Mouse (Mus musculus) kidney, postnatal 0 days (tissue): Measurements from ENCODE around the gene Gm28372. TPM values are rescaled to one million over a fixed set of nuclear protein-coding genes. Genes with fewer than 3 reads are reported as not detected.

Experiments
- ATAC-seq: fragments of 200-750 bp; cut with Nextera tagmentation; replicated peaks from 2 replicates; pipeline ENCODE4 v1.8.0; 2017; ENCODE audit warnings: low read depth, moderate number of reproducible peaks, moderate TSS enrichment, moderate library complexity; ENCODE audit not compliant: low FRiP score
- DNase-seq: peaks from one replicate; pipeline ENCODE4 v3.0.0-alpha.2; 2016; ENCODE audit warnings: low spot score
- H3K27ac ChIP-seq: fragments of 300-500 bp; sonication (generic); 2 replicates; pipeline ENCODE4 v1.5.1; 2014; ENCODE audit warnings: mild to moderate bottlenecking
- H3K27me3 ChIP-seq: fragments of 300-500 bp; sonication (generic); 2 replicates; pipeline ENCODE4 v1.6.1; 2014; ENCODE audit warnings: low read length, mixed read lengths; ENCODE audit not compliant: insufficient read depth
- H3K36me3 ChIP-seq: fragments of 300-500 bp; sonication (generic); 2 replicates; pipeline ENCODE4 v1.6.1; 2014; ENCODE audit warnings: low read length, mixed read lengths; ENCODE audit not compliant: insufficient read depth
- H3K4me1 ChIP-seq: fragments of 300-500 bp; sonication (generic); replicated peaks from 2 replicates; pipeline ENCODE4 v1.6.1; 2014; ENCODE audit warnings: antibody characterized with exemption, low read length, mixed read lengths; ENCODE audit not compliant: insufficient read depth
- H3K4me2 ChIP-seq: fragments of 300-500 bp; sonication (generic); 2 replicates; pipeline ENCODE4 v1.6.1; 2014; ENCODE audit warnings: mild to moderate bottlenecking, low read length, moderate library complexity, mixed read lengths
- H3K4me3 ChIP-seq: fragments of 300-500 bp; sonication (generic); replicated peaks from 2 replicates; pipeline ENCODE4 v1.5.1; 2014; ENCODE audit warnings: low read depth, low read length
- H3K9ac ChIP-seq: fragments of 300-500 bp; sonication (generic); 2 replicates; pipeline ENCODE4 v1.6.1; 2014; ENCODE audit warnings: low read depth, low read length
- H3K9me3 ChIP-seq: fragments of 300-500 bp; sonication (generic); replicated peaks from 2 replicates; pipeline ENCODE4 v1.6.1; 2016; ENCODE audit warnings: low read length, inconsistent platforms, mixed read lengths
- CTCF ChIP-seq: IDR thresholded peaks from 2 replicates; pipeline ENCODE4 v1.5.1; 2016; ENCODE audit warnings: antibody characterized with exemption, low read depth, mild to moderate bottlenecking, moderate library complexity
- WGBS: fragments of 180-500 bp; shearing (Covaris S2); extraction: QIAGEN DNeasy Blood & Tissue Kit; methylation state at CpG from one replicate; pipeline ENCODE4 v1.1.7; 2014; 5-methylcytosine and 5-hydroxymethylcytosine counted together
- polyA plus RNA-seq: library from polyadenylated mRNA; unstranded; fragments of >200 nt; fragmentation: Nextera tagmentation; extraction: Ambion mirVana; gene quantifications from 2 replicates; pipeline ENCODE4 v1.2.1, GENCODE M21; 2015

Gene Gm28372
- polyA plus RNA-seq, 1 experiment from 2014 or later: not detected

DNA sequence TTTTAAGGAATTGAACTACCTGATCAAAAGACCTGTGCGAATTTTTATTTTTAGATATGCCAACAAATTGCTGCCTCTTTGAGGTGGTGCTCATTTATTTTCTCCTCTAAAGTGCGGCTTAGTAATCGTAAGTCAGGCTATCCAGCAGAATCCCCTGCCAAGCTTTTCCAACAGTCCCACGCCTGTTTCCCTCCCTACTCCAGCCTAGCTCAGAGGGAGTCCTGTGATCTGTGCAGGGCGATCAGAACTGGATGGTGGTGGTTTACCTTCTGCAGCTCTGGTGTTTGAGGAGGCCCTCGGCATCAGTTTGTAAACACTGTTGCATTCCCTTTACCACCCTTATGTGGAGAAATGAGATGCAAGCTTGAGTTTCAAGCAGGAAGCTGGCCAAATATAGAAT is 48.4 kb downstream of the Gm28372 start:
- Histone ChIP-seq H3K9ac (no peak overlapping the region), H3K27me3 (no peaks in the 10 kb centered on the region), H3K4me2 (no peak overlapping the region), H3K4me1 (peaks cover 13% of the 10 kb centered on the region), H3K4me3 (no peak overlapping the region), H3K9me3 (no peaks in the 10 kb centered on the region), H3K27ac (no peak overlapping the region), H3K36me3 (no peaks in the 10 kb centered on the region)
- no peak for TF ChIP-seq CTCF
- 64% methylated on average over 6 of the region's 6 CpGs for WGBS
- ATAC-seq (no peak), DNase-seq (no peak)

DNA sequence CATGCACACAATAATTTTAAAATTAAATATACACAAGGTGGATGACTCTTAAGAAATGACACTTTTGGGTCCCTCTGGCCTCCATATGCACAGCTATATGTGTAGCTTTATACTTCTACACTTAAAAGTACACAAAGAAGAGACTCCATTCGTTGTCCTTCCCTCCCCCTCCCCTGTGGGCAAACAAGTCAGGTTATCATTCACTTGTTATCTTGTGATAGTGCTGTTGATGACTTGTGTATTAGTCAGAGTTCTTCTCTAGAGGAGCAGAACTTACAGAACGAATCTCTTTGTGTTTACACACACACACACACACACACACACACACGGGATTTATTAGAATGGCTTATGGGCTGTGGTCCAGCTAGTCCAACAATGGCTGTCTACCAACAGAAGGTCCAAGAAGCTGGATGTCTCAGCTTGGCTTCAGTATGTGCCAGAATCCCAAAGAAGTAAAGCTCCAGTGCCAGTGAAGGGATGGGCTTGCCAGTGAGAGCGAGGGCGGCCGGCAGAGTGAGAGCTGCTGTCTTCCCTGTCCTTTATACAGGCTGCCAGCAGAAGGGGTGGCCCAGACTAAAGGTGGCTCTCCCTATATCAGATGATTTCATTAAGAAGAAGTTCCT is 49.8 kb downstream of the Gm28372 start:
- H3K36me3 ChIP-seq: no peaks in the 10 kb centered on the region
- H3K4me2 ChIP-seq: no peak overlapping the region
- H3K27me3 ChIP-seq: no peaks in the 10 kb centered on the region
- no peak for ATAC-seq
- DNase-seq: no peak
- H3K9me3 ChIP-seq: no peaks in the 10 kb centered on the region
- WGBS: 82% methylated on average over 6 of the region's 6 CpGs
- H3K9ac ChIP-seq: no peak overlapping the region
- no peak overlapping the region for H3K4me3 ChIP-seq
- no peak for TF ChIP-seq CTCF
- H3K27ac ChIP-seq: no peak overlapping the region
- peaks cover 13% of the 10 kb centered on the region for H3K4me1 ChIP-seq

Other genes starting within 250 kb of the Gm28372 start
- gene Snrpb, start 225.8 kb upstream of the Gm28372 start, polyA plus RNA-seq: 497 and 532 TPM in 2 replicates
- not detected in 2 replicates for gene Tmc2, start 210.0 kb upstream of the Gm28372 start, polyA plus RNA-seq
- gene Nop56, start 130.8 kb upstream of the Gm28372 start, polyA plus RNA-seq: 178 and 194 TPM in 2 replicates
- gene Idh3b, start 120.7 kb upstream of the Gm28372 start, polyA plus RNA-seq: 245 and 257 TPM in 2 replicates
- gene Ebf4, start 110.1 kb upstream of the Gm28372 start, polyA plus RNA-seq: 2.5 and 3.7 TPM in 2 replicates
- 62.1 and 64.8 TPM in 2 replicates for gene Cpxm1, start 7.7 kb upstream of the Gm28372 start, polyA plus RNA-seq
- gene 1700020A23Rik, start within 50 bp of the Gm28372 start, polyA plus RNA-seq: not detected in 2 replicates
- not detected in 2 replicates for gene Tmem239, start 1.2 kb downstream of the Gm28372 start, polyA plus RNA-seq
- 64.6 and 68.6 TPM in 2 replicates for gene Vps16, start 19.1 kb downstream of the Gm28372 start, polyA plus RNA-seq
- gene Pced1a, start 19.5 kb downstream of the Gm28372 start, polyA plus RNA-seq: 12.1 and 13.0 TPM in 2 replicates
- 72.9 and 80.3 TPM in 2 replicates for gene Ptpra, start 45.0 kb downstream of the Gm28372 start, polyA plus RNA-seq
- 103 and 110 TPM in 2 replicates for gene Mrps26, start 158.5 kb downstream of the Gm28372 start, polyA plus RNA-seq
- gene Oxt, start 170.9 kb downstream of the Gm28372 start, polyA plus RNA-seq: 0.63 and 0.65 TPM in 2 replicates
- not detected in 2 replicates for gene Avp, start 177.3 kb downstream of the Gm28372 start, polyA plus RNA-seq
- gene Fastkd5, start 224.8 kb downstream of the Gm28372 start, polyA plus RNA-seq: 12.4 and 12.6 TPM in 2 replicates
- 7.5 and 9.3 TPM in 2 replicates for gene Ubox5, start 224.8 kb downstream of the Gm28372 start, polyA plus RNA-seq
- 10.7 and 11.2 TPM in 2 replicates for gene Lzts3, start 237.6 kb downstream of the Gm28372 start, polyA plus RNA-seq